Mouse (Mus musculus) mouse embryonic stem cell (cell line): ENCODE data around the gene Tmem210.

Experiments
- in situ Hi-C, 2 experiments: fragments of 300-500 bp; cut with MboI; formaldehyde crosslinking; loops; 1 replicate in 1 of 2; 3 replicates in 1 of 2; pipeline ENCODE4 v1.14.3; 2019 to 2020; ENCODE audit warnings: low sequenced_read_pairs in 2 of 2, low pct_unique_long_range_greater_than_20kb in 1 of 2, mixed read lengths in 1 of 2; ENCODE audit not compliant: unreplicated experiment in 1 of 2

Gene Tmem210

GRCm38 (mm10) chr2:25263623-25264285, 24.2 kb upstream of the Tmem210 start:
- in situ Hi-C loops: no loop called here

- in situ Hi-C loops: no loop called here
Measured at GRCm38 (mm10) chr2:25264286-25264660, 23.7 kb upstream of the Tmem210 start.

GRCm38 (mm10) chr2:25264851-25265250, 23.1 kb upstream of the Tmem210 start:
- in situ Hi-C loops: loop anchor here in 1 of 2 experiments (5.0 kb wide), 1 partner anchor 67 kb away; the partner anchor contains the start of gene Man1b1

- in situ Hi-C loops: loop anchor here in 1 of 2 experiments (5.0 kb wide), 1 partner anchor 66 kb away; the partner anchor contains the start of gene Man1b1
Measured at GRCm38 (mm10) chr2:25265897-25266656, 21.9 kb upstream of the Tmem210 start.

GRCm38 (mm10) chr2:25266720-25267119, 21.2 kb upstream of the Tmem210 start:
- in situ Hi-C loops: loop anchor here in 1 of 2 experiments (5.0 kb wide), 1 partner anchor 66 kb away; the partner anchor contains the start of gene Man1b1

GRCm38 (mm10) chr2:25267241-25267640, 20.7 kb upstream of the Tmem210 start:
- in situ Hi-C loops: loop anchor here in 1 of 2 experiments (5.0 kb wide), 1 partner anchor 65 kb away; the partner anchor contains the start of gene Man1b1

GRCm38 (mm10) chr2:25267746-25268309, 20.1 kb upstream of the Tmem210 start:
- in situ Hi-C loops: loop anchor here in 1 of 2 experiments (5.0 kb wide), 1 partner anchor 64 kb away; the partner anchor contains the start of gene Man1b1

- in situ Hi-C loops: no loop called here
Measured at GRCm38 (mm10) chr2:25271827-25272511, 16.0 kb upstream of the Tmem210 start, which contains the start of the genes Ssna1 and Anapc2. Gene Ssna1, minus strand, starts transcription at chr2:25272438. Gene Anapc2, plus strand, starts transcription at chr2:25272478.

GRCm38 (mm10) chr2:25272515-25272914, 15.4 kb upstream of the Tmem210 start:
- in situ Hi-C loops: no loop called here

- in situ Hi-C loops: no loop called here
Measured at GRCm38 (mm10) chr2:25273010-25273409, 14.9 kb upstream of the Tmem210 start.

GRCm38 (mm10) chr2:25278928-25279882, 8.7 kb upstream of the Tmem210 start:
- in situ Hi-C loops: no loop called here

GRCm38 (mm10) chr2:25285551-25285950, 2.4 kb upstream of the Tmem210 start:
- in situ Hi-C loops: no loop called here

- in situ Hi-C loops: no loop called here
Measured at GRCm38 (mm10) chr2:25286314-25286713, 1.6 kb upstream of the Tmem210 start.

GRCm38 (mm10) chr2:25286837-25287636, 908 bp upstream of the Tmem210 start:
- in situ Hi-C loops: no loop called here

- in situ Hi-C loops: no loop called here
Measured at GRCm38 (mm10) chr2:25288734-25289345, 895 bp downstream of the Tmem210 start.

GRCm38 (mm10) chr2:25289651-25290050, 1.7 kb downstream of the Tmem210 start, which contains the start of gene Lrrc26:
Gene Lrrc26, plus strand, starts transcription at chr2:25289915.
- in situ Hi-C loops: no loop called here
